Mouse (Mus musculus) lung, postnatal 0 days (tissue): ENCODE measurements around the gene Ptprn2.

Experiments used
- CTCF ChIP-seq: IDR thresholded peaks from 2 replicates; pipeline ENCODE4 v1.5.1; 2016; ENCODE audit warnings: antibody characterized with exemption, mild to moderate bottlenecking
- EP300 ChIP-seq: IDR thresholded peaks from 2 replicates; pipeline ENCODE4 v1.6.1; 2016; ENCODE audit warnings: antibody characterized with exemption, mild to moderate bottlenecking, control low read depth

- TF ChIP-seq CTCF (no peak), EP300 (no peak)
Measured at GRCm38 (mm10) chr12:117023235-117023634, 537.7 kb downstream of the Ptprn2 start.
